Mouse (Mus musculus) MEL (cell line): ENCODE measurements around the gene Susd5. TPM values are rescaled to one million over a fixed set of nuclear protein-coding genes. Genes with fewer than 3 reads are reported as not detected.

Experiments
- DNase-seq: peaks from one replicate; pipeline ENCODE4 v3.0.0; 2011; ENCODE audit warnings: low read depth, low spot score
- H3K27ac ChIP-seq: 2 replicates; pipeline ENCODE4 v1.5.1; 2012; ENCODE audit warnings: low read depth, mild to moderate bottlenecking, control low read depth, low read length, moderate library complexity; ENCODE audit not compliant: control insufficient read depth
- H3K27me3 ChIP-seq, 2 experiments: fragments of 150-350 bp in 1 of 2; sonication (generic) in 1 of 2; 2 replicates each; pipeline ENCODE4 v1.6.1; 2012; ENCODE audit warnings: low read length in 2 of 2, mild to moderate bottlenecking in 2 of 2, improper control_type of control experiment in 1 of 2, moderate library complexity in 1 of 2; ENCODE audit not compliant: insufficient read depth in 2 of 2, control insufficient read depth in 1 of 2
- H3K36me3 ChIP-seq, 2 experiments: 2 replicates each; pipeline ENCODE4 v1.6.1; 2012 to 2014; ENCODE audit warnings: low read length in 2 of 2, improper control_type of control experiment in 1 of 2, inconsistent platforms in 1 of 2, mild to moderate bottlenecking in 1 of 2; ENCODE audit not compliant: insufficient read depth in 2 of 2, control insufficient read depth in 1 of 2
- H3K4me1 ChIP-seq, 2 experiments: fragments of 150-350 bp in 1 of 2; sonication (generic) in 1 of 2; 2 replicates each; pipeline ENCODE4 v1.6.1; 2012; ENCODE audit warnings: low read length in 2 of 2, improper control_type of control experiment in 1 of 2, mild to moderate bottlenecking in 1 of 2; ENCODE audit not compliant: insufficient read depth in 2 of 2, control insufficient read depth in 1 of 2
- H3K4me3 ChIP-seq, 2 experiments: fragments of 150-350 bp in 1 of 2; sonication (generic) in 1 of 2; 2 replicates each; pipeline ENCODE4 v1.5.1; 2012; ENCODE audit warnings: low read depth in 2 of 2, low read length in 2 of 2, mild to moderate bottlenecking in 2 of 2, moderate library complexity in 2 of 2, control low read depth in 1 of 2, improper control_type of control experiment in 1 of 2; ENCODE audit not compliant: control insufficient read depth in 1 of 2, insufficient read depth in 1 of 2
- H3K79me2 ChIP-seq: 2 replicates; pipeline ENCODE4 v1.6.1; 2012; ENCODE audit warnings: mild to moderate bottlenecking, low read length, moderate library complexity; ENCODE audit not compliant: control insufficient read depth, poor library complexity, insufficient read depth
- H3K9ac ChIP-seq: 2 replicates; pipeline ENCODE4 v1.6.1; 2012; ENCODE audit warnings: low read depth, mild to moderate bottlenecking, control low read depth, low read length, moderate library complexity; ENCODE audit not compliant: control insufficient read depth, poor library complexity, severe bottlenecking
- H3K9me3 ChIP-seq: fragments of 150-350 bp; sonication (generic); replicated peaks from 2 replicates; pipeline ENCODE4 v1.6.1; 2012; ENCODE audit warnings: mild to moderate bottlenecking, low read length, improper control_type of control experiment, moderate library complexity; ENCODE audit not compliant: insufficient read depth
- BHLHE40 ChIP-seq: IDR thresholded peaks from 2 replicates; pipeline ENCODE4 v1.6.1; 2012; ENCODE audit warnings: low read depth, mild to moderate bottlenecking, inconsistent platforms, low read length, improper control_type of control experiment, borderline replicate concordance
- CHD2 ChIP-seq: IDR thresholded peaks from 2 replicates; pipeline ENCODE4 v1.6.1; 2011; ENCODE audit warnings: low read length, improper control_type of control experiment
- EP300 ChIP-seq, 2 experiments: IDR thresholded peaks; 2 replicates each; pipeline ENCODE4 v1.6.1; 2011; ENCODE audit warnings: improper control_type of control experiment in 2 of 2, low read length in 2 of 2, low read depth in 1 of 2, mild to moderate bottlenecking in 1 of 2
- ETS1 ChIP-seq: IDR thresholded peaks from 2 replicates; pipeline ENCODE4 v1.6.1; 2012; ENCODE audit warnings: low read depth, mild to moderate bottlenecking, inconsistent platforms, low read length, improper control_type of control experiment, moderate library complexity
- GATA1 ChIP-seq: IDR thresholded peaks from 2 replicates; pipeline ENCODE4 v1.6.1; 2011; ENCODE audit warnings: low read depth, low read length, improper control_type of control experiment
- MEF2A ChIP-seq: IDR thresholded peaks from 2 replicates; pipeline ENCODE4 v1.6.1; 2014; ENCODE audit warnings: low read depth, mild to moderate bottlenecking, inconsistent platforms, low read length, improper control_type of control experiment; ENCODE audit not compliant: poor library complexity, insufficient replicate concordance, severe bottlenecking; ENCODE audit errors: extremely low read depth
- MXI1 ChIP-seq: IDR thresholded peaks from 2 replicates; pipeline ENCODE4 v1.6.1; 2011; ENCODE audit warnings: mild to moderate bottlenecking, low read depth, low read length, improper control_type of control experiment
- NRF1 ChIP-seq: IDR thresholded peaks from 2 replicates; pipeline ENCODE4 v1.6.1; 2014; ENCODE audit warnings: low read depth, mild to moderate bottlenecking, inconsistent platforms, low read length, improper control_type of control experiment, moderate library complexity; ENCODE audit not compliant: poor library complexity, insufficient read depth, severe bottlenecking
- SMC3 ChIP-seq: IDR thresholded peaks from 2 replicates; pipeline ENCODE4 v1.6.1; 2011; ENCODE audit warnings: low read depth, low read length, improper control_type of control experiment
- TCF12 ChIP-seq: IDR thresholded peaks from 2 replicates; pipeline ENCODE4 v1.6.1; 2014; ENCODE audit warnings: low read depth, mild to moderate bottlenecking, inconsistent platforms, low read length, improper control_type of control experiment, moderate library complexity
- UBTF ChIP-seq: IDR thresholded peaks from 2 replicates; pipeline ENCODE4 v1.6.1; 2012; ENCODE audit warnings: low read depth, mild to moderate bottlenecking, inconsistent platforms, low read length, improper control_type of control experiment, moderate library complexity, borderline replicate concordance; ENCODE audit not compliant: insufficient read depth
- USF1 ChIP-seq: IDR thresholded peaks from 2 replicates; pipeline ENCODE4 v1.6.1; 2014; ENCODE audit warnings: low read depth, mild to moderate bottlenecking, inconsistent platforms, low read length, improper control_type of control experiment, moderate library complexity
- ZC3H11A ChIP-seq: IDR thresholded peaks from 2 replicates; pipeline ENCODE4 v1.6.1; 2012; ENCODE audit warnings: low read depth, mild to moderate bottlenecking, inconsistent platforms, low read length, improper control_type of control experiment
- ZMIZ1 ChIP-seq: IDR thresholded peaks from 2 replicates; pipeline ENCODE4 v1.6.1; 2012; ENCODE audit warnings: low read depth, mild to moderate bottlenecking, inconsistent platforms, low read length, improper control_type of control experiment, moderate library complexity
- ZNF384 ChIP-seq: IDR thresholded peaks from 2 replicates; pipeline ENCODE4 v1.6.1; 2012; ENCODE audit warnings: low read depth, mild to moderate bottlenecking, inconsistent platforms, low read length, improper control_type of control experiment
- polyA plus RNA-seq, 2 experiments: library from polyadenylated mRNA; stranded (reverse) in 1 of 2; unstranded in 1 of 2; fragments of >175 nt in 1 of 2; fragments of >200 nt in 1 of 2; gene quantifications; 2 replicates each; pipeline versions ENCODE4 v1.2.1 to v1.2.4; 2012; ENCODE audit warnings: low replicate concordance in 2 of 2, low read depth in 1 of 2; ENCODE audit not compliant: insufficient read length in 2 of 2, insufficient read depth in 1 of 2, missing spikeins in 1 of 2
- total RNA-seq: library from RNA; depleted of rRNA; stranded (reverse); fragments of 300-350 nt; gene quantifications from 2 replicates; pipeline ENCODE4 v1.2.3, GENCODE M21; 2012

The Susd5 gene
- total and polyA plus RNA-seq, 3 experiments: not detected

- Histone ChIP-seq H3K79me2 (no peaks in the 10 kb centered on the region), H3K27me3 (no peaks in the 10 kb centered on the region), H3K4me3 (no peak overlapping the region), H3K27ac (no peak overlapping the region), H3K36me3 (no peaks in the 10 kb centered on the region), H3K9ac (no peak overlapping the region), H3K4me1 (no peaks in the 10 kb centered on the region), H3K9me3 (no peaks in the 10 kb centered on the region)
- TF ChIP-seq ZNF384: 0 out of 2 replicates have a peak, but pooled peaks have one; percentile 7
- TF ChIP-seq BHLHE40: no peak
- DNase-seq: no peak
Measured at GRCm38 (mm10) chr9:114052866-114053265, 4.1 kb upstream of the Susd5 start.

- Histone ChIP-seq H3K4me1 (no peaks in the 10 kb centered on the region), H3K27ac (no peak overlapping the region), H3K9me3 (no peaks in the 10 kb centered on the region), H3K79me2 (no peaks in the 10 kb centered on the region), H3K36me3 (no peaks in the 10 kb centered on the region), H3K9ac (no peak overlapping the region), H3K4me3 (no peak overlapping the region), H3K27me3 (no peaks in the 10 kb centered on the region; a peak in 1 of 4 replicates)
- TF ChIP-seq ETS1 (no peak), ZNF384 (no peak), ZC3H11A (no peak), GATA1 (no peak), ZMIZ1 (no peak), SMC3 (no peak), MEF2A (no peak), UBTF (no peak), MXI1 (no peak), CHD2 (no peak), EP300 (IDR thresholded peaks at IDR 0.05; ENCODE audit: low read depth in 1 of 2, low read length in 2 of 2) (no peak), NRF1 (no peak), USF1 (no peak), TCF12 (no peak), BHLHE40 (no peak)
- DNase-seq: no peak
Measured at GRCm38 (mm10) chr9:114068494-114069053, 11.6 kb downstream of the Susd5 start.
